Mouse (Mus musculus): ENCODE results near the gene Atp9a.
A peak's percentile ranks its signal among the peaks of the same experiment; 100 is the strongest.

Gene Atp9a

DNA sequence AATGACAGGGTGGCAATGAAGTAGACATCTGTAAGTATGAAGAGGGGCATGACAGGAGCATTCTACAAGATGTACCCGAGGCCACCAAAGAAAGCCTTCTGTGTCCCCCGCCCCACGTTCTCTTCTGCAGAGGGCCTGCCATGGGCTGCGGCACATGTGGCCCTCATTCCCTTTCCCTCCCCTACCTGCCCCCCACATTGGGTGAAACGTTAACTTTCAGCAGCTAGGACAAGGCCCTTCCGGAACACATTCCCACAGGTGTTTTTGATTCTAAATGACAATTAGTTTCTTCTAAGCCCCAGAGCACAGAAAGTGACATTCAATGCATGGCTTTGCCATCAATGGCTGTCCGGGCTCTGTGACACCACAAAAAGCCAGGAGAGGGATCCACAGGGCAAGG is 107.3 kb downstream of the Atp9a start:
- DNase-seq = no peak

DNA sequence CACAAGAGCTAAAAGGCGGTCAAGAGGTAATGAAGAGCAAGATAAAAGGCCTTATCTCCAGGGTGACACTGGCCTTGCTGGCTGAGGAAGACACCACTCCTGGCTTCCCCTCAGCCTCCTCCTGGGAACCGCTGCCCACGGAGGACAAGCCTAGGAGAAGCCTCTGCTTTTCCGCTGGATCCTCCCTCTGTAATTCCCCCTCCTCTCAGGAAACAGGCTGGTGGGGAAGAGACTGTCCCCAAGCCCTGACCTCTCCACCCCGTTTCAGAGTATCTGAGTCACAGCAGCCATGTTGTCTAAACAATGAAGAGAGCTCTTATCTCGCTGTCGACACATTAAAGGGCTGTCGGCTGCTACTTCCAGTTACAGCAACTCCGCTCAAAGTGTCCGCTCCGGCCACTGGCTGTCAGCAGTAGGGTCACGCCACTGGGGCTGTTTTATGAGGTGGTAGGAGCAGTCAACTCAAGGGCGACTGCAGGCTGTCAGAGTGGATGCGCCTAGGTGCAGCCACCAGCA is 108.8 kb downstream of the Atp9a start:
- no peak for DNase-seq

DNA sequence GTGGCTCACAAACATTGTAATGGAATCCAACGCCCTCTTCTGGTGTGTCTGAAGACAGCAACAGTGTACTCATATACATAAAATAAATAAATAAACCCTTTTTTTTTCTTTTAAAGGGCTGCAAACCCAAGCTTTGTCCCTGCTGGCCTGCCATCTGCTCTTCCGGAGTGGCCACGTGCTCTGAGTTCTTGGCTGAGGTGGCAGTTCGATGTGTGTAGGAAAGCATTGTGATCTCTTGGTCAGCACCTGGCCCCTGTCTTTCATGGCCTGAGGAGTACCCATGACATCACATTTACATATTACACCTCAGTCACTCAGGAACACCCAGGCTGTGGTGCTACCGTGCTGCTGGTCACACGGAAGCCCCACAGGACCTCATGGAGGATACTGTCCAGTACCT is 109.7 kb downstream of the Atp9a start:
- DNase-seq = peak; percentile 31 to 33

DNA sequence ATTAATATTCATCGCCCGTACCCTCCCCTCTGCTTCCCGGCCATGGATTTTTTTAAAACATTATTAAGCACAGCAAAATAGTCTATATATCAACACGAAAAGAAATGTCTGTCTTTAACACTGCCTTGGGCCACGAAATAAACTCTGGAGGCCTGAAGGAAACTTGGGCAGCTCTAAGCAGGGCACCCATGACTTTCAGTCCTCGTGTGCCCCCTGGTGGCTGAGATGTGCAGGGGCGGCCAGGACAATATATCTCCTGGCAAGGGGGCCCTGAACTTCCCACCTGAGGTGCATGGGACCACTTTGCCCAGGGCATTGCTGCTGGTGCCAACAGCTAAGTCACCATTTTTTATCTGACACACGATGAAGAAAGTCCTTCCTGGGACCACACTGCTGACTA is 113.4 kb downstream of the Atp9a start:
- peak; percentile 88 to 93 for DNase-seq

DNA sequence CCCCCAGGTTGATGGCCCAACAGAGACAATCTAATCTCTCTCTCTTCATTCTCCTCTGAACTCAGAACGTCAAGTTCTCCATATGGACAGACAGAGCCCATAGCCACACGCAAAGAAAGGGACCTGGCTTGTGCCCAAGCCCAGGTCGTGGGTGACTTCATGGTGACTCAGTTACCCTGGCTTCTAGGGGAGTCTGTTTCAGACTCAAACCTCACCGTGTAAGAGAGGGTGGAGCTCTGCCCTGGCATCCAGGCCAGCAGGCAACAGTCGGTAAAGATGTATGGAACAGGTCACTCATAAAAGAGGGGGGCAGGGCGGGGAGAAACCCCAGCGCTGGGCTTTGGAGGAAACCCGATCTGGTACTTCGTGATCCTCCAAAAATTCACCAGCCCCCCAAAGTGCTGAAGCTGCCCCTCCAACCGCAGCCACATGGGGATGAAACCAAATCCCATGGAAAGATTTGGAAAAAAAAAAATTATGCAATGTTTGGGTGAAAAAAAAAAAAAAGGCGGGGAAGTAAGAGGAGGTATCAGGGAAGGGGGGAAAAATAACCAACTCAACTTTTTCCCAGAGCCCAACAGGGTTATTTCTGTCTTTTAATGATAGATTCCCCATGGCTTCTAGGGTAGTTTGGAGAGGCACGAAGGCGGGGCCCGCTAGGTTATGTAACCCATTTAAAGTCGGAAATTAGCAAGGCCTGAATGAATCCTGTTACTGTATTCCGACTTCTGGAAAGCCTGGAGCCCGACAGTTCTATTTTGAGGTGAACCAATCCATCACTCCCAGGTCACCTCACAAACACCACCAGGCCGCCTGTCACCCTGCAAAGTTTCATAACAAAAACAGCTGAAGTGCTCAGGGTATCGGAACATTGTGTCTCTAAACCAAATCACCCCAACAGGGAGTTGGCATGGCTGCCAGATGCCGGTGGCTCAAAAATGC is 114.1 kb downstream of the Atp9a start:
- peak in 1 of 2 experiments; percentile 30 for DNase-seq

DNA sequence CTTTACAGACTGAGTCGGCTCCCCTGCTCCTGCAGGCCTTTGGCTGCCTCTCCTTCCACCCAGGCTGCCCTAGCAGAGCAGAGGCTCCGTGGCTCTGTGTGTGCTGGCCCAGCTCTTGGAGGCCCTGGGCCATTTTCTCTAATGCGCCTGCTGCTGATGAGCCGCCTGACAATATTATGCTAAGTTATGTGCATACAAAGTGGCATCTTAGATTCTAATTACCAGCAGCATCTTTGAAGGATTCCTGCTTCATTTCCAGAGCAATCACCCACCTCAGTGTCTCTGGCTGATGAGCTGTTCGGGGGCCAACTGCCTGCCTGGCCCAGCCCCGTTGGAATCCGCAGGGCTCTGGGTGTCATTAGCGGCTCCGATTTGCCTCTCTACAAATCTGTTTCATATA is 115.8 kb downstream of the Atp9a start:
- DNase-seq = no peak

DNA sequence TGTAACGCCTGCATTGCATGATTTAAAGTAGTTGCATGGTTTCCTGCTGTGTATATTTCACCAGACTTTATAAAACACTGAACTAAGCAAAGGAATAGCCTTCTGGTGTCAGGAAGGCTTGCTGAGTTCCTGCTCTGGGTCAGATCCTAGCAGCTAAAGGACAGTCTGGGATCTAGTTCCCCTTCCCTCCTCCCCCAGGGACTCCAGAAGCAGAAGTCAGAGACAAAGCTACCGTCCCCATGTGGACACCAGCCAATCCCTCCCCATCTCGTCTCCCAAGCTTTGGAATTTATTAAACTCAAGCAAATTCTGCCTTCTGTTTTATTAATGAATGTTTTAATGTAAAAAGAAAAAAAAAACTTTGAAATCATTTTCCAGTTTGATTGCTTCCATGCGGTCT is 117.1 kb downstream of the Atp9a start:
- DNase-seq = no peak

DNA sequence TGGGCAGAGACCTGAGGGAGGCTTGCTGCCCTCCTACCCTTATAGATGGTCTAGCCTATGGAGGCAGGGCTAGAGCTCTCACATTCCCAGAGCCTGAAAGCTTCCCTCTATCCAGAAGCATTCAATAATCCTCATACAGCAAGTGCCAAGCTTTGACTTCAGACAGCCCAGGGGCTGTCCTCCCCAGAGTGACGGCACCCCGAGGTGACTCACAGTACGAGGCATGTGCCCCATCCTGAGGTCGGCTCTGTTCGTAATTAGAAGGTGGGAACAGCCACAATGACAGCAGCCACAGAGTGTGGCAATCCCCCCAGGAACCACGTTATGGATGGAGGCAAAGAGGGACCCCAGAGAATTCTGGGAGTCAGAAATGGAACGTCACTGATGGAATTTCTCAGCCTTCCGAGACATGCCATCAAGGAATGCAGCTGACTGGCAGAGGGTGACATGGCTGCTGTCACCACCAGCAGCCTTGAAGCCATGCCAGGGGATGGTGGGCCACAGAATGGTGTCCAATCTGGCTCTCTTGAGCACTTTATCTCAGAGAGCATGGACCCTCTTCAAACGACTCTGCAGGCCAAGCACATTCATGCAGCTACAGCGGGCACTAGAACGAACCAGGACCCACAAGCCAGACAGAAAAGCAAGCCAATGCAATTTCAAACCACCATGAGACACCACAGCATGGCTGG is 121.0 kb downstream of the Atp9a start:
- DNase-seq = peak in 1 of 2 experiments; percentile 53

DNA sequence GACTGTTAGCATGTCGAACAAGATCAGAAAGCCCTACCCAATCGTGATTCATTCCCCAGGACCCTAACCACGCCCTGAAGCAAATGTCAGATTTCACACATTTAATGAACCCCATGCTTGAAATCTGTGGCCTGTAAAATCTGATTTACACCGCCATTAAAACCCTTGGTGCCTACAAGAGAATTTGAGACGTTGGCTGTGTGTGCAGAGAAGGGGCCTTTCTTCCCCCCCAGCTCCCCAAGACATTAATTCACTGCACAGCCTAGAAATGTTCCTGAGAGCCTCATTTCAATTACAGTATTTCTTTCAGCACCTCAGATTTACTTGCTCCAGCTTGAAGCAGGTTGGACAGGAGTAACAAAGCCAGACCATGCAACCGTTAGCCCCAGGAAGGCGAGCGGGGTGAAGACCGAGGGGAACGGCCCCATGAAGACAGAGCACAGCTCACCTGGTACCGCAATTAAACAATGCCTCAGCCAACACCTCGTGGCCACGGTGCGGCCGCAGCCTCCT is 123.9 kb downstream of the Atp9a start:
- no peak for DNase-seq

DNA sequence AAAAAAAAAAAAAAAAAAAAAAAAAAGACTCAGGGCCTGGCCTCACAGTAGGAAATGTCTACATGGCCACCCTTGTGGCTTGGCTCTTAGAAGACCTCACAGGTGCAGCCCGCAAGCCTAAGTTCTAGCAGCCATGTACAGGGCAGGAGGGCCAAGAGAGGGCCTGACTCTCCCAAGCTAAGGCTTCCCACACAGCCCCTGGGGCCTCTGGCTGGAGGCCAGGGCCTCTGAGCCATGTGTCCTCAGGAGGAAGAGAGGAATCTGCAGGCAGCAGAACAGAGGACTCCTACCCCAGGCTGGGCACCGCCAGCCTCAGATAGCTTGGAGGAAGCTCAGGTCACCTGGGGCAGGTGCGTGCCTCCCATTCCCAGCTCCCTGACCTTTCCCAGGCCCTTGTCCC is 127.0 kb downstream of the Atp9a start:
- peak; percentile 51 to 52 for DNase-seq

DNA sequence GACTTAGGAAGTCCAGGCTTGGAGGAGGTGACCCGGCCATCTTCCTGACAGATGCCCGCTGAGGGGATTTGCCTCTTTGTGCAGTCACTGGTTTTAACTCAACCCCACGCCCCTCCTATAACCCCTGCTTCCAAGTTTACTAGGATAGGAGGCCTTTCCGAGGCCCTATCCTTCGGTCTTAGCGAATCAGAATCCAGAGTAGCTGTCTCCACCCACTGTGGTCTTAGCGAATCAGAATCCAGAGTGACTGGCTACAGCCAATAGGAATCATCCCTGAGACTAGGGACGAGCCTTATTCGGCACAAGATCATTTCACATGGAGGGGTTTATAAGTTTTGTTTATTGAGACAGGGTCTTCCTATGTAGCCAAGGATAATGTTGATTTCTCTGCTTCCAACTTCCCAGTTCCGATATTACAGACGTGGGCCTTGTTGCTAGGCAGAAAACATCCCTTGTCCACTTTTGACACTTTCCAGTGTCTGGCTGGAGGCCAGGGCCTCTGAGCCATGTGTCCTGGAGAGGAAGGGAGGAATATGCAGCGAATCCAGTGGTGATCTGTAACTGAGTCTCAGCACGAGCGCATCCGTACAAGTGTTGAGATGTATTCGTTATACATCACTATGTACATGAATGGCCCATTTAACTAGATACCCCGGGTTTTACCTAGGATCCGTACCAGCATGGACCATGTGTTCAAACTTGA is 127.9 kb downstream of the Atp9a start:
- peak; percentile 34 to 37 for DNase-seq

DNA sequence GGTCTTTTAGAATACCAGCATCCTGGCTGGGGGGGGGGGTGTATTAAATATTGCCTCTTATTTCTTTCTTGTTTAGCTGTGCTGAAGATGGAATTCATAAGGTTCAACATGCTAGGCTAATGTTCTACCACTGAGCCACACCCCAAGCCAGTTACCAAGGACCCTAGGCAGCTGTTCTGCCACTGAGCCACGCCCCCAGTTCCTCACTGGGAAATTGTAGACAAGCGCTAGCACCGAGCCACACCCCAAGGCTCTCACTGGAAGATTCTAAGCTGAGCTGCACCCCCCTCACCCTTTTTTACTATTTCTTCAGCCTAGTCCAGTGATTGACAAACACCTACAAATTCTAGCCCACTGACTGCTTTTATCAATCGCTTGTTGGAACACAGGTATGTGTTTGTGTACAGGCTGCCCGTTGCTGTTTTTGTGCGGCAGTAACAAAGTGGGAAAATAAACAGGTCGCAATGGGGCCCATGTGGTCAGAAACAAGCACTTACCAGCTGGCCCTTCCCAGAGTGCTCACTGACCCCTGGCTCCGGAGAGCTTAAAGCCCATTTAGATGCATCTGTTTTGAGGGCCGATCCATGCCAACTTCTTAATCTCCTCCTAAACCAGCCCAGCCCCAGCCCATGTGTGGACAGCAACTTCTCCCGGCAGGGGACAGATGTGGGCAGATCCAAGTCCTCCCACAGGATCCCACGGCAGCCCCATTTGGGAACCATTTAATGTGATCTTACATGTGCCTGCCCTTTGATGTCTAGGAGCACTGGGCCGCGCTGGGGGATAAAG is 128.9 kb downstream of the Atp9a start:
- DNase-seq = no peak

DNA sequence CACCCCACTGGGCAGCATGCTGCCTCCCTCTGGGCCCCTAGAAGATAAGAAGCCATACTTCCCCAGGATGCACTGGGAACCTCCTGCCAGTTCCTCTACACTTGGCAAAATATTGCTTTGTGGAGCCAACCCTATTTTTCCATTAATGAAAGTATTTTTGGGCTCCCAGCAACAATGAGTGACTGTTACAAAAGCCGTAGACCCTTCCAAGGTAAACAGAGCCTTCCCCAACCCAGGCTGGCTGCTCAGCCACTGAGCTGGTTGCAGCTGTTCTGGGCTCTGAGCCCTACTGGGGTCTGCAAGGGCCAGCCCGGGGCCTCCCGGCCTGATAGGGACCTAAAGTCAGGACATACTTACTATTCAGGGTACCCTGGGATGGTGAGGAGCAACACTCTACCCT is 131.3 kb downstream of the Atp9a start:
- no peak for DNase-seq

DNA sequence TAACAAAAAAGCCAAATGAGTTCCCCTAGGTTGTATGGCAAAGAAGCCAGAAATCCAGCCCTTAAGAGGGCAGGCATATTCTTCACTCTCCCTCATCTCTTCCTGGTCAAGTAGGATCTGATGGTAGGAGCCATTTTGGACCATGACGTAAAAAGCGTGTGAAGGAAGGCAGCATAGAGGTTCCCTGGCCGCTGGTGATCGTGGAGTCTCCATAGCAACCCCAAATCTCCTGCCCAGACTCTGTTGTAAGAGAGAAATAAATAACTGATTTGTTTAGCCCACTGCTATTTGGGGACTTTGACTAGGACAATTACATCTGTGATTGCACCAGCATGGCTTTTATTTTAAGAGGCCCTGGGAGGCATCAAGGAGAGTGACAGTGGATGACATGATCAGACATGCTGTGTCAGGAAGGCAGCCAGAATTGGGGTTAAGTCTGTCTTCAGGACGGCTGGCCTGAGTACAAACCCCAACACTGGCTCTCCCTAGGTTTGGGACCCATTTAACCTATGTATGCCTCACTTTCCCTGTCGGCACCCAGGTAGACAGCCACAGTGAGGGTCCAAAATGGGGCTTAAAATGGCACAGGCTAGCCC is 132.5 kb downstream of the Atp9a start:
- no peak for DNase-seq

DNA sequence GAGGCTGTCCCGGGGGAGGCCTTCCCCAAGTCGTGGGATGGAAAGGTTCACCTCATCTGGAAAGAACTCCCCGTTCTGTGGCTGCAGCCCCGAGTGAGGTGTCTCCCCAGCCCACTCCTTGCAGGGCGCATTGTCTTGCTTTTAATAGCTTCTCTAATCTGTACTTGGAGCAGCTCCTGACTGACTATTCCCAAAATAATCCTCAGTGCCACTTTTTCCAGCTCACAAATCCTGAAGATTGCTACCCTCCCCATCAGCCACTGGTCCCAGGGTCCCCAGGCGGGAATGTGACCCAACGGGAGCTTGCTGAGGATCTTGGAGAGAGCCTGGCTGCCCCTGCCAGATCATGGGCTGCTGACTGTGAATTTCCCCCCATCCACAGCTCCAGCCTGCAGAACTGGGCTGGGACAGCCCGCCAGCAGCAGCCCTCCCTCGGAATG is 134.1 kb downstream of the Atp9a start:
- no peak for DNase-seq

DNA sequence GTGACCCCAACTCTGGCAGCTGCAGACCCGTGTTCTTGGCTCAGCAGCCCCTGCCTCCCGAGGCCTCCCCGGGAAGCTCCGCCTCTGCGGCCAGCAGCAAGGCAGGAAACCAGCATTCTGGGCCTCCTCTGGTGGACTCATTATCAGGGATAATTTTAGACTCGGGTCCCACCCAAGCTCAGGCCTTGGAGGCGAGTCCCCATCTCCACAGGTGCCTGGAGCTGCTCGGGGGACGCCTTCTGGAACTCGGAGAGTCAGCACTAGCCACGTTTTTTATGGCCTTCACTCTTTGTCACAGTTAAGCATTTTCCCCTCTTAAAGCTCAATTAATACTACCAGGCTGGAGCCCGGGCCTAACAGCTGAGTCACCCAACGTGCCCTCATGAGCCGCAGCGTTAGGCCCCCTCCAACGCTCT is 137.5 kb downstream of the Atp9a start:
- DNase-seq = no peak

DNA sequence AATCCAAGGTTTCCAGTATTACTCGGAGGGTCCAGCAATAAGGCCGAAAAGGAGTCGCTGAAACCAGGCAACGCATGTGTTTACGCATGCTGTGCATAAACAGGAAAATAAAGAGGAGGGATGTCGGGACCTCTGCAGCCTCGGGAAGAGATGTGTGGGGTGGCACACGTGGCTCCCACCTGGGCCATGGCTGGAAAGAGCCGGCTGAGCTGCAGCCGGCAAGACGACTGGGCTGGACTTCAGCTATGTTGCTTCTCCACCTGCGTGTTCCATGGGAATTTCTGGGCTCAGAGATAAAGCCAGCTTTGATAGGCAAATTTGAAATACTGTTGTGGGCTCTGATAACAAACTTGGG is 139.8 kb downstream of the Atp9a start:
- DNase-seq = no peak

DNA sequence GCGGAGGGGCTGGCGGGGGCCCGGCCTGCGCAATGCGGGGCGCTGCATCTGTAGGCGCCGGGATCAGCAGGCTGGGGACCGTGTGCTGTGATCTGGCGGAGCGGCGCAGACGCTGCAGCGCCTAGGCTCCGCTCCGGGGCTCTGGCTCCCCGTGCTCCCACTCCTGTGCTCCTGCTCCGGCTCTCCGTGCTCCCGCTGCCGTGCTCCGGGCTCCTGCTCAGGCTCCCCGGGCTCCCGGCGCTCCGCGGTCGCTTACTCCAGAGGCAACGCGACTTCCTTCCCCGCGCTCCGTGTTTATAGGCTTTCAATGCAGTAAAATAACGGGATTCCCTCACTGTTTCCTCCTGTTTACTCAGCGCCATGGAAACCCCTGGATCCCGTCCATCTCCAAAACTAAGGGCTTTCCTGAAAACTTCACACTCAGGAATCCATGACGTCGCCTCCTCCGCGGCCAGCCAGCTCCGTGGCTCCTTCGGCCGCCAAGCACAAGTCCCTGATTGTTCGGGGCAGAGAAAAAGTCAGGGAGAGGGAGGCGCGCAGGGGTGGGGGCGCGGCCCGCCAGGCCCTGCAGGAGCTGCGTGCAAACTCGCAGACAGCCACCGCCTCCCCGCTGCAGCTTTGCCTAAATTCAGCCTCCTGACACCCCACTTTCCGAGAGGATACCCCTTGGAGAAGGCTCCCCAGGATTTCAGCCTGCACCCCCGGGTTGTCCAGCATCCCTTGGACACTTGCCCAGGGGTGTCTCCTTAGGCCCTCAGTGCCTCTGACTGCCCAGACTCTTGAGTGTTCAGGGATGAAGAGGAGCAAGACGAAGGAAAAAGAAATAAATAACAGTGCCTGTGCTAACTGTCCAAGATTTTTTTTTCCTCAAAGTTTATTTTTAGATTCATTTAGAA is 140.5 kb downstream of the Atp9a start, which contains the start of gene Nfatc2:
Gene Nfatc2, minus strand, starts transcription at position 167 of the 896 bp plus-strand sequence.
- peak; percentile 64 to 65 for DNase-seq

DNA sequence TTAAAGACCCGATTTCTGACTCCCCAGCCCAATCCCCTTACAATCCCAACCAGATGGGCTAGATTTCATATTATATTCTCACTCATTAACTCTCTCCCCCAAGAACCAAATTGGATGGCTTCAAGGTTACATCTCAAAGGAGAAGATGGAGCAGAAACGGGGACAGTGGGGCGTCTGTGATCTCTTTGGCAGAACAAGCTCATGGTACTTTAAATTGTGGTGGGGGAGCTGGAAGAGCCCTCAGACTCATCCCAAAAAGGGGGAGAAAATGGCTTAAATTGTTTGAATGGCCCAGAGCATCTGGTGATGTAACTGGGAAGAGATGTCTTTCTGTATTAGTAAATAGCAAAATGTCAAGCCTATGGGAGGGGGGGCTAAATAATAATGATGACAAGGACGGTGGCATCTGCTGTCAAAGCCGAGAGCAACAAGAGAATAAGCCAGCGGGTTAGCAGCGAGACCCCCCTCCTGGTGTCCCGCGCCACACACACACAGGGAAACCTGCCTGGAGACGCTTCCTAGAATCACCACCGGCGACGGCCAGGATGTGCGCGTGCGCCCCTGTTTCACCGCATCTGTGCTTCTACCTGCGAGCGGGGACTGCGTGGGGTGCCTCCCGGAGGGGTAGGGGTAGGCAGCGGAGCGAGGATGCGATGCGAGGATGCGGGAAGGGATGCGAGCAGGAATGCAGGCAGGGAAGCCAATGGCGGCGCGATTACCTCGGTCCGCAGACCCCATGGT is 141.3 kb downstream of the Atp9a start:
- DNase-seq = peak; percentile 54 to 55

DNA sequence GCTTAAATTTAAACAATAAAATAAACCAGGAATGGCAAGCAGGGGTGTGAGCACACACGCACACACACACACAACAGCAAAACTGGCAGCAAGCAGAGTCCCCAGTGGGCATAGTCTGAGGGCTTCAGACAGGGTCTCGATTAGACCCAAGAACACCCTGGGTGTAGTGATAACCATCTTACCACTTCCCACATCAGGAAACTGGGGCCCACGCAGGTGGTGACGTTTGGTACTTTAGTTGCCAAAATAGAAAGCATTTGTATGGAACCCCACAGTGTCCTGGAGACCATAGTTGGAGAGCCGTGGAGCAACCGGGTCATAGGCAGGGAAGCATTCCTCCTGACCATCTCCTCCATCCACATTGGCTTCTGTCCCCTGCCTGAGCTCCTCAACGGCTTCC is 146.5 kb downstream of the Atp9a start:
- no peak for DNase-seq

Data from cerebellum, postnatal 14 days (tissue).